Mouse (Mus musculus) kidney, embryonic 16.5 days (tissue): Measurements from ENCODE around the gene Selenoi. TPM values are rescaled to one million over a fixed set of nuclear protein-coding genes. Genes with fewer than 3 reads are reported as not detected.

Experiments used
- ATAC-seq: fragments of 200-750 bp; cut with Nextera tagmentation; 2 replicates; pipeline ENCODE4 v1.8.0; 2017; ENCODE audit warnings: moderate TSS enrichment; ENCODE audit not compliant: low FRiP score, low TSS enrichment
- H3K27ac ChIP-seq: fragments of 300-500 bp; sonication (generic); 2 replicates; pipeline ENCODE4 v1.5.1; 2014; ENCODE audit warnings: low read length
- H3K27me3 ChIP-seq: fragments of 300-500 bp; sonication (generic); 2 replicates; pipeline ENCODE4 v1.6.1; 2014; ENCODE audit warnings: low read length, control low read depth, mixed read lengths; ENCODE audit not compliant: insufficient read depth
- H3K36me3 ChIP-seq: fragments of 300-500 bp; sonication (generic); 2 replicates; pipeline ENCODE4 v1.6.1; 2014; ENCODE audit warnings: low read length, control low read depth, mixed read lengths; ENCODE audit not compliant: insufficient read depth
- H3K4me1 ChIP-seq: fragments of 300-500 bp; sonication (generic); 2 replicates; pipeline ENCODE4 v1.6.1; 2014; ENCODE audit warnings: low read length, control low read depth, mixed read lengths; ENCODE audit not compliant: insufficient read depth
- H3K4me2 ChIP-seq: fragments of 300-500 bp; sonication (generic); replicated peaks from 2 replicates; pipeline ENCODE4 v1.6.1; 2014; ENCODE audit warnings: low read depth, low read length
- H3K4me3 ChIP-seq: fragments of 300-500 bp; sonication (generic); 2 replicates; pipeline ENCODE4 v1.5.1; 2014; ENCODE audit warnings: mild to moderate bottlenecking, low read length
- H3K9ac ChIP-seq: fragments of 300-500 bp; sonication (generic); replicated peaks from 2 replicates; pipeline ENCODE4 v1.6.1; 2014; ENCODE audit warnings: low read length
- H3K9me3 ChIP-seq: fragments of 300-500 bp; sonication (generic); 2 replicates; pipeline ENCODE4 v1.6.1; 2016; ENCODE audit warnings: low read length, control low read depth
- WGBS: fragments of 180-500 bp; shearing (Covaris S2); extraction: QIAGEN DNeasy Blood & Tissue Kit; methylation state at CpG from one replicate; pipeline ENCODE4 v1.1.7; 2014; 5-methylcytosine and 5-hydroxymethylcytosine counted together
- polyA plus RNA-seq: library from polyadenylated mRNA; unstranded; fragments of >200 nt; fragmentation: Nextera tagmentation; extraction: Ambion mirVana; gene quantifications from 2 replicates; pipeline ENCODE4 v1.2.1, GENCODE M21; 2015

The Selenoi gene
- polyA plus RNA-seq, 1 experiment from 2014 or later, result 14.5 TPM

GRCm38 (mm10) chr5:30285944-30286799 is 53.8 kb downstream of the Selenoi start:
- ATAC-seq, result 0 out of 2 replicates have a peak, but pooled peaks have one; percentile 46
- Histone ChIP-seq H3K36me3 (no peaks in the 10 kb centered on the region), H3K27ac (peak overlapping the region; percentile 63), H3K4me2 (no peak overlapping the region), H3K9ac (no peak overlapping the region), H3K4me3 (no peak overlapping the region), H3K4me1 (peaks cover 5% of the 10 kb centered on the region; the same call in 1 of the 2 replicates), H3K9me3 (peaks cover 10% of the 10 kb centered on the region; the same call in 1 of the 2 replicates), H3K27me3 (no peaks in the 10 kb centered on the region)
- 58% methylated on average over 10 of the region's 10 CpGs for WGBS

GRCm38 (mm10) chr5:30287106-30287882 is 54.9 kb downstream of the Selenoi start:
- H3K9ac ChIP-seq, result no peak overlapping the region
- no peak overlapping the region for H3K4me2 ChIP-seq
- no peak overlapping the region; the same call in 1 of the 2 replicates for H3K27ac ChIP-seq
- H3K9me3 ChIP-seq, result peaks cover 10% of the 10 kb centered on the region; the same call in 1 of the 2 replicates
- no peaks in the 10 kb centered on the region for H3K36me3 ChIP-seq
- no peak overlapping the region for H3K4me3 ChIP-seq
- peaks cover 5% of the 10 kb centered on the region; the same call in 1 of the 2 replicates for H3K4me1 ChIP-seq
- no peaks in the 10 kb centered on the region for H3K27me3 ChIP-seq
- WGBS, result 75% methylated on average over 9 of the region's 9 CpGs
- no peak for ATAC-seq

Other genes with a start within 250 kb of the Selenoi start
- gene Il6, start 219.5 kb upstream of the Selenoi start, polyA plus RNA-seq, result 0.19 and 0.32 TPM in 2 replicates
- gene Tyms, start 159.0 kb upstream of the Selenoi start, polyA plus RNA-seq, result 282 and 287 TPM in 2 replicates
- 0.52 and 0.75 TPM in 2 replicates for gene Garem2, start 127.4 kb upstream of the Selenoi start, polyA plus RNA-seq
- gene 3110082J24Rik, start 126.5 kb upstream of the Selenoi start, polyA plus RNA-seq, result not detected in 2 replicates
- gene Hadha, start 77.4 kb upstream of the Selenoi start, polyA plus RNA-seq, result 170 and 179 TPM in 2 replicates
- 169 and 194 TPM in 2 replicates for gene Hadhb, start 77.3 kb upstream of the Selenoi start, polyA plus RNA-seq
- gene Adgrf3, start 26.9 kb upstream of the Selenoi start, polyA plus RNA-seq, result 0.15 and 0.40 TPM in 2 replicates
- 0.16 and 0.49 TPM in 2 replicates for gene Drc1, start 48.8 kb downstream of the Selenoi start, polyA plus RNA-seq
- gene Otof, start 229.4 kb downstream of the Selenoi start, polyA plus RNA-seq, result 0.06 and 0.09 TPM in 2 replicates
- not detected in 2 replicates for gene 1700001C02Rik, start 233.5 kb downstream of the Selenoi start, polyA plus RNA-seq